In the genomic region with DNA sequence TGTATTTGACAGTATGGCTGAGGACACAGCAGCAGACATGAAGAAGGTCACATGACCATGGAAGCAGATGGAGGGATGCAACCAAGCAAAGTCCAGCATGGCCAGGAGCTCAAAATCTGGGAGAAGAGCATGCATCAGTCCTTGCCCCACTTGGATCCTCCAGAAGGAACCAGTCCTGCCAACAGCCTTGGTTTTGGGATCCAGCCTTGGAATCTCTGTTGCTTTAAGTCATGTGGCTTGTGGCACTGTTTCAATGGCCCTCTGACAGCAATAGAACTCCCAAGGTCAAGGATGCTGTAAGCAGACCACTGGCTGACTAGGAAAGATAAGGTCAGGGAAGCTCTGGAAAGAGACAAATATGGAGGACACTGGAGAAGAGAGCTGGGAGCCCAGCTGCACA, we compare ENCODE assay signal across 30 mouse cellular contexts. TPM values are rescaled to one million over a fixed set of nuclear protein-coding genes. Genes with fewer than 3 reads are reported as not detected.
DNase-seq lines count a peak whose midpoint lies in the region; ATAC-seq and TF ChIP-seq lines count a peak whose summit lies in the region.
"Had no signal": no experiment of that assay in that cellular context is flagged by ENCODE, and none has a peak within 500 bp of the region (broad histone marks: within the 10 kb centered on the region; RNA-seq: fewer than 3 reads in every experiment).

No protein-coding gene starts in this region.

- no peaks in the 10 kb centered on the region for H3K27me3 ChIP-seq in C2C12 (ENCODE audit: control insufficient read depth, insufficient read depth, insufficient read length)
- H3K27me3 ChIP-seq in midbrain, embryonic 16.5 days (ENCODE audit: control insufficient read depth, insufficient read depth, low read depth, low read length), result no peaks in the 10 kb centered on the region
- H3K27me3 ChIP-seq: embryonic facial prominence, embryonic 12.5 days; embryonic facial prominence, embryonic 15.5 days; forebrain, embryonic 13.5 days; heart, embryonic 13.5 days; hindbrain, embryonic 12.5 days; hindbrain, embryonic 15.5 days had no signal

- DNase-seq in adrenal gland, adult 2 months, result peak; percentile 77
- DNase-seq in adrenal gland, postnatal 25 days, result no peak
- peak; percentile 58 for DNase-seq in adrenal gland, postnatal 10 days
- DNase-seq in left cerebral cortex, postnatal 10 days (ENCODE audit: extremely low spot score in 1 of 2, low spot score in 2 of 2), result no peak
- no peak for DNase-seq in kidney, adult 8-10 months
- DNase-seq: B cell, adult 2 months; cerebellum, adult 18-20 months; cerebellum, adult 9-10 months; cerebellum, postnatal 25 days; gastrocnemius, postnatal 10 days; gastrocnemius, postnatal 36 days; heart, adult 2 months; heart, postnatal 14 days; heart, postnatal 4 days; kidney, adult 11 months; kidney, adult 9 months had no signal

- TF ChIP-seq CTCF in C2C12 (IDR thresholded peaks at IDR 0.05; ENCODE audit: control insufficient read depth, insufficient read depth, insufficient read length), result no peak

- no peak overlapping the region for H3K4me2 ChIP-seq in midbrain, embryonic 16.5 days (ENCODE audit: low read length)
- H3K4me2 ChIP-seq: embryonic facial prominence, embryonic 12.5 days; embryonic facial prominence, embryonic 15.5 days; forebrain, embryonic 13.5 days; heart, embryonic 13.5 days; hindbrain, embryonic 12.5 days; hindbrain, embryonic 15.5 days had no signal

- no peak overlapping the region for H3ac ChIP-seq in C2C12 (ENCODE audit: control insufficient read depth, insufficient read length, low read depth)

- no peaks in the 10 kb centered on the region for H3K36me3 ChIP-seq in C2C12 (ENCODE audit: control insufficient read depth, insufficient read depth)
- no peaks in the 10 kb centered on the region for H3K36me3 ChIP-seq in midbrain, embryonic 16.5 days (ENCODE audit: control insufficient read depth, insufficient read depth, low read length)
- H3K36me3 ChIP-seq: embryonic facial prominence, embryonic 12.5 days; embryonic facial prominence, embryonic 15.5 days; forebrain, embryonic 10.5 days; heart, embryonic 10.5 days; heart, embryonic 13.5 days; hindbrain, embryonic 12.5 days; hindbrain, embryonic 15.5 days had no signal

- H3K79me3 ChIP-seq in C2C12 (ENCODE audit: low read depth), result no peaks in the 10 kb centered on the region

- H3K4me3 ChIP-seq in C2C12 (ENCODE audit: insufficient read depth, poor library complexity, severe bottlenecking), result no peak overlapping the region
- H3K4me3 ChIP-seq in brown adipose tissue, adult 24 weeks (ENCODE audit: insufficient read depth, low read depth, low read length), result no peak overlapping the region
- no peak overlapping the region for H3K4me3 ChIP-seq in midbrain, embryonic 16.5 days (ENCODE audit: low read depth, low read length)
- H3K4me3 ChIP-seq: embryonic facial prominence, embryonic 12.5 days; embryonic facial prominence, embryonic 15.5 days; erythroblast, embryonic 14.5 days; forebrain, embryonic 10.5 days; forebrain, embryonic 13.5 days; heart, adult 2 months; heart, embryonic 10.5 days; heart, embryonic 13.5 days; hindbrain, embryonic 12.5 days; hindbrain, embryonic 15.5 days had no signal

- peaks cover 3% of the 10 kb centered on the region for H3K4me1 ChIP-seq in brown adipose tissue, adult 24 weeks (ENCODE audit: control insufficient read depth, insufficient read depth, insufficient read length, low read length)
- no peaks in the 10 kb centered on the region for H3K4me1 ChIP-seq in midbrain, embryonic 16.5 days (ENCODE audit: control insufficient read depth, insufficient read depth, low read length)
- H3K4me1 ChIP-seq: embryonic facial prominence, embryonic 12.5 days; embryonic facial prominence, embryonic 15.5 days; forebrain, embryonic 10.5 days; forebrain, embryonic 13.5 days; heart, embryonic 13.5 days; hindbrain, embryonic 12.5 days; hindbrain, embryonic 15.5 days had no signal

- ATAC-seq in midbrain, embryonic 16.5 days, result no peak
- ATAC-seq: CD4-positive, CD25-positive, alpha-beta regulatory T cell, adult 4 months; forebrain, embryonic 13.5 days; forebrain, embryonic 16.5 days had no signal

- intact Hi-C loops in left cerebral cortex, postnatal 10 days (cut with DNase I), result no loop called here

- no peaks in the 10 kb centered on the region for H3K79me2 ChIP-seq in C2C12 (ENCODE audit: control insufficient read depth, insufficient read depth)

- H3K9me3 ChIP-seq in midbrain, embryonic 16.5 days (replicated peaks; ENCODE audit: control insufficient read depth, low read length, poor library complexity, severe bottlenecking), result no peaks in the 10 kb centered on the region
- H3K9me3 ChIP-seq: embryonic facial prominence, embryonic 15.5 days; hindbrain, embryonic 15.5 days had no signal

- no peak overlapping the region for H3K9ac ChIP-seq in midbrain, embryonic 16.5 days (ENCODE audit: low read depth, low read length)
- H3K9ac ChIP-seq: embryonic facial prominence, embryonic 12.5 days; embryonic facial prominence, embryonic 15.5 days; forebrain, embryonic 13.5 days; heart, embryonic 13.5 days; hindbrain, embryonic 12.5 days; hindbrain, embryonic 15.5 days had no signal

- H3K27ac ChIP-seq in brown adipose tissue, adult 24 weeks (replicated peaks; ENCODE audit: low read depth, low read length), result peak overlapping the region; percentile 91
- no peak overlapping the region for H3K27ac ChIP-seq in midbrain, embryonic 16.5 days (ENCODE audit: low read length)
- H3K27ac ChIP-seq: embryonic facial prominence, embryonic 12.5 days; embryonic facial prominence, embryonic 15.5 days; forebrain, embryonic 10.5 days; forebrain, embryonic 13.5 days; heart, adult 2 months; heart, embryonic 10.5 days; heart, embryonic 13.5 days; hindbrain, embryonic 12.5 days; hindbrain, embryonic 15.5 days had no signal

TF ChIP-seq in C2C12, 6 proteins besides CTCF, POLR2A, EP300 and RAD21:
- TF ChIP-seq MAX (IDR thresholded peaks at IDR 0.05) (no peak), USF1 (IDR thresholded peaks at IDR 0.05; ENCODE audit: low read depth) (peak; percentile 7)

RNA-seq across cellular contexts. Expression of a gene that starts 26.0 kb away (rescaled TPM):
- total RNA-seq in adrenal gland, adult 2 months (2021), result 10 to 100 TPM; 40.3 to 70.3 TPM
- polyA plus RNA-seq in adrenal gland, adult 2 months (2012; rRNA removed), result 35.2 and 40.2 TPM in 2 replicates
- total RNA-seq in adrenal gland, postnatal 25 days (2021), result 34.0 and 44.0 TPM in 2 replicates
- 15.9 TPM for polyA plus RNA-seq in C2C12 (2012; fragmentation: generic; extraction: Trizol)
- total RNA-seq in adrenal gland, postnatal 10 days (2021), result 10 to 100 TPM; 23.2 to 23.3 TPM
- polyA plus RNA-seq in brown adipose tissue, adult 24 weeks (2012; ENCODE audit: insufficient read depth, insufficient read length, missing spikeins), result 5.9 and 10.1 TPM in 2 replicates
- 10 to 100 TPM; 27.3 to 27.8 TPM for total RNA-seq in left cerebral cortex, postnatal 10 days (2021)
- polyA plus RNA-seq in midbrain, embryonic 16.5 days (2015; fragmentation: Nextera tagmentation; extraction: Ambion mirVana), result 3.2 and 4.1 TPM in 2 replicates

Comparison
In these comparisons a context has a peak if more than half of its experiments do, and no peak if none do; other contexts are left out.
1. DNase-seq: peak in adrenal gland, adult 2 months (single experiment) and adrenal gland, postnatal 10 days (single experiment); none in adrenal gland, postnatal 25 days (single experiment), left cerebral cortex, postnatal 10 days (0 of 2) and kidney, adult 8-10 months (0 of 2).